Mouse (Mus musculus): ENCODE measurements around the gene Disp2.

Disp2 gene

GRCm38 (mm10) chr2:118789501-118789900, 10.0 kb downstream of the Disp2 start:
- no peak for DNase-seq (ENCODE audit: low spot score)

DNA sequence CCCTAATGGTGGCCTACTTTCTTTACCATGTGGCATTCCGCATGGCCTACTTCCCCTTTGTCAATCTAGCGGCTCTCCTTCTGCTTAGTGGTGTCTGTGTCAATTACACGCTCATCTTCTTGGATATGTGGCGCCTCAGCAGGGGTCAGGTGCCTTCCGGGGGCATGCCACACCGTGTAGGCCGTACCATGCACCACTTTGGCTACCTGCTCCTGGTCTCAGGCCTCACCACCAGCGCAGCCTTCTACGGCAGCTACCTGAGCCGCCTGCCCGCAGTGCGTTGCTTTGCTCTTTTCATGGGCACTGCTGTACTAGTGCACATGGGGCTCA, 10.7 kb downstream of the Disp2 start:
- DNase-seq (ENCODE audit: low spot score) = no peak

DNA sequence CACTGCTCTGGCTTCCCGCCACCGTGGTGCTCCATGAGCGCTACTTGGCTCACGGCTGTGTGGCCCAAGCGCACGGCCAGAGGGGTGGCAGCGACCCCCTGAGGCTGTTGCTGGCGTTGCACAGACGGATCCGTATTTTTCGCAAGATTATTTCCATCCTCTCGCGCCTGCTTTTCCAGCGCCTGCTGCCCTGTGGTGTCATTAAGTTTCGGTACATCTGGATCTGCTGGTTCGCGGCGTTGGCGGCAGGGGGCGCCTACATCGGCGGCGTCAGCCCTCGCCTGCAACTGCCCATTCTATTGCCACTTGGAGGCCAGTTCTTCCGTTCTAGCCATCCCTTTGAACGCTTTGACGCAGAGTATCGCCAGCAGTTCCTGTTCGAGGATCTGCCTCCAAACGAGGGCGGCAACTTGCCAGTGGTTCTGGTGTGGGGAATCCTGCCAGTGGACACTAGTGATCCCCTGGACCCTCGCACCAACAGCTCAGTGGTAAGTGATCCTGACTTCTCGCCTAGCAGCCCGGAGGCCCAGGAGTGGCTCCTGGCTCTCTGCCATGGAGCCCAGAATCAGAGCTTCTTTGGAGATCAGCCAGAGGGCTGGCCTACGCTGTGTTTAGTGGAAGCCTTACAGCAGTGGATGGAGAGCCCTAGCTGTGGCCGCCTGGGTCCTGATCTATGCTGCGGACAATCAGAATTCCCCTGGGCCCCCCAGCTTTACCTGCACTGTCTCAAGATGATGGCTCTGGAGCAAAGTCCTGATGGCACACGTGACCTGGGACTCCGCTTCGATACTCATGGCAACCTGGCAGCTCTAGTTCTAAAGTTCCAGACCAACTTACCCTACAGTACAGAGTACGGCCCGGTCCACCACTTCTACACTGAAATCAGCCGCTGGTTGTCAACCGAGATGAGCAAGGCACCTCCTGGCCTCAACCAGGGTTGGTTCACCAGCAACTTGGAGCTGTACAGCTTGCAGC, 11.3 kb downstream of the Disp2 start:
- DNase-seq (ENCODE audit: low spot score) = peak; percentile 49

- no peak for DNase-seq (ENCODE audit: low spot score)
Measured at GRCm38 (mm10) chr2:118791591-118792258, 12.2 kb downstream of the Disp2 start.

DNA sequence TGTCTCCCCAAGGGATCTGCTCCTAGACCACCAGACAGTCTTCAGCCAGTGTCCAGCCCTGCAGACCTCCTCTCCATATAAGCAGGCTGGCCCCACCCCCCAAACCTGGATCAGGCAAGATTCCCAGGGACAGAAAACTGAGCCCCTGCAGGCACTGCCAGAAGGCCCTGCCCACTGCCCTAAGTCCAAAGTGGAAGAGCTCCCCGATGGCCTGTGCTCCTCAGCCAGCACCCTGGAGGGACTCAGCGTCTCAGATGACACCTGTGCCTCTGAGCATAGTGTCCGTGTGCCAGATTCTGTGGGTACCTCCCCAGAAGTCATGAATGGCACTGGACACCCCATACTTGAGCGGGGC, 12.7 kb downstream of the Disp2 start:
- no peak for DNase-seq (ENCODE audit: low spot score)

DNA sequence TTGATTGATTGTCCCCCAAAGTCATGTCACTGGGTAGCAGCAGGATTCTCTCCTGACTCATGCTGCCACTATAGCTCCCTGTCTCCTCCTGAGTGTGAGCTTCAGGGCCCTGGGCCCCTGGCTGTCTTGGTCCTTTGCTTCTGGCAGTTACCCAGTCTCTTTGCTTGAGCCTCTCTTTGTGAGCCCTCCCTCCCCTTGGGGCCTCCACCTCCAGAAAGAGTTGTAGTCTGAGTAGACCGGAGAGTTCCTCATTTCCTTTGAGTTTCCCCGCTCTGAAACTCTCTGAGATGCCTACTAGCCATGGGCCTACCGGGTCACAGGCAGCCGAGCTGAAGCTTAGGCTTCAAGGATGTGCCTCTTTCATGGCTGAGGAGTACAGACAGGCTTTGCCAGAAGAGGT, 14.1 kb downstream of the Disp2 start:
- no peak for DNase-seq (ENCODE audit: low spot score)

- peak; percentile 71 for DNase-seq (ENCODE audit: low spot score)
Measured at GRCm38 (mm10) chr2:118802542-118803118, 23.1 kb downstream of the Disp2 start.

- DNase-seq (ENCODE audit: low spot score) = no peak
Measured at GRCm38 (mm10) chr2:118804474-118804873, 25.0 kb downstream of the Disp2 start.

DNA sequence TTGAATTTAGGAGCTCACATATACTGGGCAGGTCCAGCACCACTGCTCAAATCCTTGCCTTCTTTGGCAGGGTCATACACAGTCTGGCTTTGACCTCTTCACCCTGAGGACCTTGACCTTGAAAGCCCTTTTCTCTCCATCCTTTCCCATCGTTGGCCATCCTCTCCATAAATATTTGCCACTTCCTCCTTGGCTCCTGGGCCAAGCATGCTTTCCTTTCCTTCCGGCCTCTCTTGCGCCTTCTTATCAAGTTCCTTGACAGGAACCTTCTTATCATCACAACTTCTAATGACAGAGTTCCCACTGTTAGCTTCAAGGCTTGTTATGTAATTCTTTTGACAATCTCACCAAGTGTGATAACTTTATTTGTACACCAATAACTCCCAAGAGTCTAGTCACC, 25.6 kb downstream of the Disp2 start:
- DNase-seq (ENCODE audit: low spot score) = no peak

DNA sequence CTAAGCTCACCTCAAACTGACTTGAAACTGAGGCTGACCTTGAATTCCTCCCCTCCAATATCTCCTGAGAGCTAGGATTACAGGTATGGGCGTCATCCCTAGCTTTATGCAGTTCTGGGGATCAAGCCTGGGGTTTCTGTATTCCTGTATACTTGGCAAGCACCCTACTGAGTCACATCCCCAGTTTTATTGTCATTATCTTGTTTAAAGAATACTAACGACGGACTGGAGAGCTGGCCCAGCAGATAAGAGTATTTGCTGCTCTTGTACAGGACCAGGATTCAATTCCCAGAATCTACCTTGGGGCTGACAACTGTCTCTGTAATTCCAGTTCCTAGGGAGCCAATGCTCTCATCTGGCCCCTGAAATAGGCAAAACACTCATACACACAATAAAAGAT, 26.2 kb downstream of the Disp2 start:
- no peak for DNase-seq (ENCODE audit: low spot score)

- DNase-seq (ENCODE audit: low spot score) = no peak
Measured at GRCm38 (mm10) chr2:118806860-118807259, 27.3 kb downstream of the Disp2 start.

GRCm38 (mm10) chr2:118810861-118811260, 31.3 kb downstream of the Disp2 start:
- no peak for DNase-seq (ENCODE audit: low spot score)

- no peak for DNase-seq (ENCODE audit: low spot score)
Measured at GRCm38 (mm10) chr2:118812724-118813123, 33.2 kb downstream of the Disp2 start.

DNA sequence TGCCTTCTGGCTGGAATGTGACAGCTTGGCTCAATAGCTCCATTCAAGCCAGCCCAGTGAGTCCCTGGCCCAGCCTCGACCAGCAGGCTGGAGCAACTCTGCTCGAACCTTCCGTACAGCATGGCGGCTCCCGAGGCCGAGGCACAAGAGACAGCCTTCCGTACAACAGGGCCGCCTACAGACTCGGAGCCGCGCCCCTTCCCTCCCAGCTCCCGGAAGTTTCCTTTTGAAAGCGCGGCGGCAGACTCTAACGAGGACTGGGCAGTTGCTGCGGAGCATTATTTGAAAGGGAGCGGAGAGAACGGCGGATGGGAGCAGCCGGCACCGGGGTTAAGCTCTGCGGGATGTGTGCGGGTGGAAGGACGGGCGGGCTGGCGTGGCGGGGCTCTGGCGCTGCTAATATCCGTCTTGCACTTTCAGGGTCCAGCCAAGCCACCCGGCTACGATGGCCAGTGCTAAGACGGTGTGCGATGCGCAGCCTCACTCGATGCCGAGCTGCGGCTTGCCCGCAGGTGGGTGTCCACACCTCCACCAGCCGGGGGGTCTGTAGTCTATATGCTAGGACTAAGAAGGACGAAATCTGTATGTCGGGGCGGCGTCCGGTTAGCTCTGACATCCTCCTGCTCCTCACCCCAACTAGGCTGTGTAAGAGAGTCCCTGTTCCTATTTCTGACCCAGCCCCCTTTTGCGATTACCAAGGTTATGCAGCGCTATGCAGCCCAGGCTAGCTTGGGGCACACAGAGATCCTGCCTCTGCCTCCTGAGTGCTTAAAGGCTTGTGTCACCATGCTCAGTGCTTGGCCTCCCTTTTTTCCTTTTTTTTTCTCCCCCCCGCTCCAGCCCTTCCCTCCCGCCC, 34.7 kb downstream of the Disp2 start, which contains the start of gene Knstrn:
Gene Knstrn (plus strand): TSS at position 23 of the 856 bp plus-strand sequence.
- peak; percentile 88 for DNase-seq (ENCODE audit: low spot score)

- DNase-seq (ENCODE audit: low spot score) = no peak
Measured at GRCm38 (mm10) chr2:118822800-118823199, 43.3 kb downstream of the Disp2 start.

- DNase-seq (ENCODE audit: low spot score) = no peak
Measured at GRCm38 (mm10) chr2:118824396-118824795, 44.9 kb downstream of the Disp2 start.

- DNase-seq (ENCODE audit: low spot score) = no peak
Measured at GRCm38 (mm10) chr2:118829096-118829495, 49.6 kb downstream of the Disp2 start.

DNA sequence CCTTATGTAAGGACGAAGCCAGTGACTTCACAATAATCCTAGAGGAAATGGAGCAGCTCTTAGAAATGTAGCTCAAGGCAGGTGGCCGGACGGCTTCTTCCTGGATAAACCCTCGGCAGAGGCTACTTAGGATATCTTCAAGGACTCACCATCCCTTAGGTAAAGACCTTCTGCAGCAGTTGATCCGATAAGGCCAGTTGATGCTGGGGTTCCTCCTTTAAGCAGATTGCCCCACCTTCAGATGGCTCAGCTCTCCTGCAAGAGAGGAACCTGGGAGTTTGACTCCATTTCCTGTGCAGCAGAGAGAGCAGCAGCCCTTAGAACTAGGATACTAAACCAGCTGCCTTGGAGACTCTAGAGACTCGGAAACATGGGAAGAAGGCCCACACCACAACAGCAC, 54.5 kb downstream of the Disp2 start:
- no peak for DNase-seq (ENCODE audit: low spot score)

DNA sequence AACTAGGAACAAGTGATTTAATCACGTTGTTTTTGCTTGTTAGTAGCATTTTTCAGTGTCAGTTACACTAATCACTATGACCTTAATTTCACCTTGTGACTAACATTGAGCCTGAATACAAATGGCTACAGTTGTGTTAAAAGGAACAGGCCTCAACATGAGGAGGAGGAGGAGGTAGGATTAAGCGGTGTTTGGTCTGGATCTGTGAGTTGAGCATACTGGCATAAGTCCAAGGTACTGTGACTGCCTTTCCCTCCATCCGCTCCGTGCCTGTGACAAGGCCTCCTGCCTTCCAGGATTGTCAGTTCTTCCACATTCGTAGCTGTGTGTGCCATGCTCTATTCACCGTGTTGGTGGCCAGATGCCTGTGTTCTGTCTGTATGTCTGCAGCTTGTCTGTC, 55.6 kb downstream of the Disp2 start:
- no peak for DNase-seq (ENCODE audit: low spot score)

GRCm38 (mm10) chr2:118838330-118838729, 58.8 kb downstream of the Disp2 start:
- no peak for DNase-seq (ENCODE audit: low spot score)

GRCm38 (mm10) chr2:118841186-118841585, 61.7 kb downstream of the Disp2 start:
- no peak for DNase-seq (ENCODE audit: low spot score)

- DNase-seq (ENCODE audit: low spot score) = peak; percentile 75
Measured at GRCm38 (mm10) chr2:118841774-118842173, 62.3 kb downstream of the Disp2 start.

Data from c-Kit-positive CD71-positive TER-119-positive erythroid progenitor cells, embryonic 14.5 days (primary cell).